Mouse (Mus musculus) midbrain, embryonic 16.5 days (tissue): ENCODE results near the gene Ssb. TPM values are rescaled to one million over a fixed set of nuclear protein-coding genes. Genes with fewer than 3 reads are reported as not detected.

Source experiments
- ATAC-seq: fragments of 200-750 bp; cut with Nextera tagmentation; 2 replicates; pipeline ENCODE4 v1.8.0; 2017; ENCODE audit warnings: moderate TSS enrichment
- H3K27ac ChIP-seq: fragments of 300-500 bp; sonication (generic); 2 replicates; pipeline ENCODE4 v1.5.1; 2014; ENCODE audit warnings: mild to moderate bottlenecking, low read length, mixed read lengths
- H3K27me3 ChIP-seq: fragments of 300-500 bp; sonication (generic); 2 replicates; pipeline ENCODE4 v1.6.1; 2014; ENCODE audit warnings: low read depth, low read length, mixed read lengths; ENCODE audit not compliant: control insufficient read depth, insufficient read depth
- H3K36me3 ChIP-seq: fragments of 300-500 bp; sonication (generic); 2 replicates; pipeline ENCODE4 v1.6.1; 2014; ENCODE audit warnings: mild to moderate bottlenecking, low read length, moderate library complexity, mixed read lengths; ENCODE audit not compliant: control insufficient read depth, insufficient read depth
- H3K4me1 ChIP-seq: fragments of 300-500 bp; sonication (generic); 2 replicates; pipeline ENCODE4 v1.6.1; 2014; ENCODE audit warnings: mild to moderate bottlenecking, low read length, mixed read lengths; ENCODE audit not compliant: control insufficient read depth, insufficient read depth
- H3K4me2 ChIP-seq: fragments of 300-500 bp; sonication (generic); 2 replicates; pipeline ENCODE4 v1.6.1; 2014; ENCODE audit warnings: mild to moderate bottlenecking, low read length, mixed read lengths
- H3K4me3 ChIP-seq: fragments of 300-500 bp; sonication (generic); 2 replicates; pipeline ENCODE4 v1.5.1; 2014; ENCODE audit warnings: low read depth, mild to moderate bottlenecking, low read length, moderate library complexity, mixed read lengths
- H3K9ac ChIP-seq: fragments of 300-500 bp; sonication (generic); 2 replicates; pipeline ENCODE4 v1.6.1; 2014; ENCODE audit warnings: low read depth, low read length, mixed read lengths
- H3K9me3 ChIP-seq: fragments of 300-500 bp; sonication (generic); replicated peaks from 2 replicates; pipeline ENCODE4 v1.6.1; 2014; ENCODE audit warnings: mild to moderate bottlenecking, low read length, mixed read lengths; ENCODE audit not compliant: control insufficient read depth, poor library complexity, severe bottlenecking
- WGBS: fragments of 180-500 bp; shearing (Covaris S2); extraction: QIAGEN DNeasy Blood & Tissue Kit; methylation state at CpG from one replicate; pipeline ENCODE4 v1.1.7; 2014; 5-methylcytosine and 5-hydroxymethylcytosine counted together
- polyA plus RNA-seq: library from polyadenylated mRNA; unstranded; fragments of >200 nt; fragmentation: Nextera tagmentation; extraction: Ambion mirVana; gene quantifications from 2 replicates; pipeline ENCODE4 v1.2.1, GENCODE M21; 2015

Ssb gene
- polyA plus RNA-seq, 1 experiment from 2014 or later: 241 TPM

GRCm38 (mm10) chr2:69851427-69852058 lies 9.8 kb upstream of the Ssb start:
- H3K9ac ChIP-seq: no peak overlapping the region
- H3K36me3 ChIP-seq: no peaks in the 10 kb centered on the region
- ATAC-seq: no peak
- no peaks in the 10 kb centered on the region for H3K9me3 ChIP-seq
- H3K4me1 ChIP-seq: no peaks in the 10 kb centered on the region
- H3K4me3 ChIP-seq: no peak overlapping the region
- no peak overlapping the region for H3K4me2 ChIP-seq
- no peak overlapping the region for H3K27ac ChIP-seq
- 61% methylated on average over 2 of the region's 2 CpGs for WGBS
- H3K27me3 ChIP-seq: no peaks in the 10 kb centered on the region

- Histone ChIP-seq H3K4me2 (no peak overlapping the region), H3K9me3 (no peaks in the 10 kb centered on the region), H3K36me3 (no peaks in the 10 kb centered on the region), H3K4me3 (no peak overlapping the region), H3K9ac (no peak overlapping the region), H3K4me1 (peaks cover 2% of the 10 kb centered on the region; the same call in 1 of the 2 replicates), H3K27ac (no peak overlapping the region), H3K27me3 (no peaks in the 10 kb centered on the region)
- ATAC-seq: no peak
- WGBS: 67% methylated on average over 8 of the region's 8 CpGs
These were observed 5.0 kb upstream of the Ssb start for GRCm38 (mm10) chr2:69856392-69856791.

GRCm38 (mm10) chr2:69857882-69858281 lies 3.5 kb upstream of the Ssb start:
- Histone ChIP-seq H3K36me3 (no peaks in the 10 kb centered on the region), H3K4me2 (no peak overlapping the region), H3K9me3 (no peaks in the 10 kb centered on the region), H3K4me3 (no peak overlapping the region), H3K9ac (no peak overlapping the region), H3K27ac (no peak overlapping the region), H3K4me1 (peaks cover 9% of the 10 kb centered on the region), H3K27me3 (no peaks in the 10 kb centered on the region)
- no peak for ATAC-seq
- WGBS: 79% methylated on average over 1 of the region's 1 CpGs

GRCm38 (mm10) chr2:69860972-69861452 lies 350 bp upstream of the Ssb start:
- no peaks in the 10 kb centered on the region for H3K36me3 ChIP-seq
- peak overlapping the region; percentile 70 for H3K27ac ChIP-seq
- no peaks in the 10 kb centered on the region for H3K9me3 ChIP-seq
- H3K4me2 ChIP-seq: peak overlapping the region; percentile 52
- WGBS: 10% methylated on average over 13 of the region's 13 CpGs
- ATAC-seq: peak; percentile 82
- peak overlapping the region; percentile 79 for H3K4me3 ChIP-seq
- H3K9ac ChIP-seq: peak overlapping the region; percentile 42
- peaks cover 24% of the 10 kb centered on the region for H3K4me1 ChIP-seq
- H3K27me3 ChIP-seq: no peaks in the 10 kb centered on the region

- H3K27me3 ChIP-seq: no peaks in the 10 kb centered on the region
These were observed 825 bp downstream of the Ssb start for GRCm38 (mm10) chr2:69862117-69862657.

GRCm38 (mm10) chr2:69883990-69884391 lies 22.6 kb downstream of the Ssb start:
- ATAC-seq: no peak
- H3K4me1 ChIP-seq: peaks cover 5% of the 10 kb centered on the region; the same call in 1 of the 2 replicates
- no peaks in the 10 kb centered on the region for H3K36me3 ChIP-seq
- WGBS: 68% methylated on average over 2 of the region's 2 CpGs
- no peaks in the 10 kb centered on the region for H3K27me3 ChIP-seq
- H3K4me3 ChIP-seq: no peak overlapping the region
- H3K27ac ChIP-seq: no peak overlapping the region
- no peak overlapping the region for H3K9ac ChIP-seq
- no peak overlapping the region for H3K4me2 ChIP-seq
- no peaks in the 10 kb centered on the region for H3K9me3 ChIP-seq

More at GRCm38 (mm10) chr2:69862117-69862657, 825 bp downstream of the Ssb start:
- peak overlapping the region; percentile 88; the same call in 1 of the 2 replicates for H3K27ac ChIP-seq
- peaks cover 24% of the 10 kb centered on the region for H3K4me1 ChIP-seq
- 4% methylated on average over 11 of the region's 13 CpGs for WGBS
- peak overlapping the region; percentile 94 for H3K9ac ChIP-seq
- no peak for ATAC-seq
- no peaks in the 10 kb centered on the region for H3K9me3 ChIP-seq
- H3K4me2 ChIP-seq: peak overlapping the region; percentile 76
- peaks cover 6% of the 10 kb centered on the region for H3K36me3 ChIP-seq
- peak overlapping the region; percentile 79 for H3K4me3 ChIP-seq

GRCm38 (mm10) chr2:69884581-69884980 lies 23.2 kb downstream of the Ssb start:
- H3K4me3 ChIP-seq: no peak overlapping the region
- H3K4me2 ChIP-seq: peak overlapping the region; percentile 52
- no peaks in the 10 kb centered on the region for H3K9me3 ChIP-seq
- H3K27ac ChIP-seq: no peak overlapping the region
- H3K36me3 ChIP-seq: no peaks in the 10 kb centered on the region
- 67% methylated on average over 6 of the region's 6 CpGs for WGBS
- peaks cover 5% of the 10 kb centered on the region; the same call in 1 of the 2 replicates for H3K4me1 ChIP-seq
- H3K27me3 ChIP-seq: no peaks in the 10 kb centered on the region
- no peak for ATAC-seq
- H3K9ac ChIP-seq: no peak overlapping the region

- ATAC-seq: no peak; the same call in 1 of the 2 replicates
- no peaks in the 10 kb centered on the region for H3K9me3 ChIP-seq
- H3K27ac ChIP-seq: no peak overlapping the region
- peak overlapping the region; percentile 52 for H3K4me2 ChIP-seq
- peak overlapping the region; percentile 66 for H3K9ac ChIP-seq
- WGBS: 6% methylated on average over 12 of the region's 12 CpGs
- H3K27me3 ChIP-seq: no peaks in the 10 kb centered on the region
- no peaks in the 10 kb centered on the region for H3K36me3 ChIP-seq
- H3K4me3 ChIP-seq: peak overlapping the region; percentile 38
- H3K4me1 ChIP-seq: peaks cover 5% of the 10 kb centered on the region; the same call in 1 of the 2 replicates
These were observed 23.7 kb downstream of the Ssb start for GRCm38 (mm10) chr2:69885050-69885449.
